Mouse (Mus musculus) ES-Bruce4 (cell line): ENCODE results near the gene Olfr325.
"Not testable (repeated sequence)": the region's sequence is repeated elsewhere in the genome, so short reads cannot be mapped to it uniquely, and the experiment has no call there.

Source experiments
- CTCF ChIP-seq: IDR thresholded peaks from one replicate; pipeline ENCODE4 v1.8.1; 2011; ENCODE audit warnings: low read depth, low read length
- EP300 ChIP-seq: IDR thresholded peaks from 2 replicates; pipeline ENCODE4 v1.6.1; 2011; ENCODE audit warnings: low read depth, low read length; ENCODE audit not compliant: insufficient read depth
- POLR2A ChIP-seq: IDR thresholded peaks from one replicate; pipeline ENCODE4 v1.8.1; 2011; ENCODE audit warnings: low read length; ENCODE audit not compliant: insufficient read depth

DNA sequence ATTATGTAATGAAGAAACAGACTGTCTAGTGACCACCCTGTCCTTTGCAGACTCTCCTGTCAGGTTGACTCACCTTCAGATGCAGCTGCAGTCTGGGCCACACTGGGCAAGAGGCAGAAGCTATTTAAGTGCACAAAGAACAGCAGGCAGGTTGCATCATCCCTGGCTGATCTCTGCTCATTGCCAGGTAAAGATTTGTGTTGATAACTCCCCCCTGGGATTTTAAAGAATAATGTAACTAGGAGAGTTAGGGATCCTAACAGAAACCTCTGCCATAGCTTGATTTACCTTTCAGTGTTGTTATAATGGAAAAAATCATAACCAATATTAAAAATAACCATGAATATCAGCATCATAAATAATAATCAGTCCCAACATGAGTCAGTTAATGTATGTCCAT is 42.8 kb upstream of the Olfr325 start, which contains the start of gene Olfr330:
- TF ChIP-seq CTCF, EP300, POLR2A: not testable (repeated sequence)
